Mouse (Mus musculus) megakaryocyte, embryonic 14.5 days (primary cell): Measurements from ENCODE around the gene Flt1.

Experiments used
- FLI1 ChIP-seq: IDR thresholded peaks from 2 replicates; pipeline ENCODE4 v1.6.1; 2012; ENCODE audit warnings: low read length, inconsistent platforms, mixed read lengths
- GATA1 ChIP-seq: IDR thresholded peaks from 3 replicates; pipeline ENCODE4 v1.6.1; 2012; ENCODE audit warnings: mixed read lengths, low read length, inconsistent platforms, borderline replicate concordance

- TF ChIP-seq GATA1 (no peak), FLI1 (no peak)
Measured at GRCm38 (mm10) chr5:147577003-147577402, 148.8 kb downstream of the Flt1 start.
